Mouse (Mus musculus): ENCODE data around the gene Hoxc10.

Hoxc10 gene

GRCm38 (mm10) chr15:102966776-102967311 is at the start of gene Hoxc10:
Gene Hoxc10 (plus strand): TSS chr15:102966796.
- DNase-seq (ENCODE audit: low read depth, low spot score) = no peak

- DNase-seq (ENCODE audit: low read depth, low spot score) = no peak
These were observed 48.5 kb upstream of the Hoxc10 start for GRCm38 (mm10) chr15:102917972-102918572.

GRCm38 (mm10) chr15:102918611-102919265 is 47.9 kb upstream of the Hoxc10 start:
- no peak for DNase-seq (ENCODE audit: low read depth, low spot score)

GRCm38 (mm10) chr15:102919336-102920180 is 47.0 kb upstream of the Hoxc10 start:
- no peak for DNase-seq (ENCODE audit: low read depth, low spot score)

GRCm38 (mm10) chr15:102920619-102921018 is 46.0 kb upstream of the Hoxc10 start:
- DNase-seq (ENCODE audit: low read depth, low spot score) = peak; percentile 80

- DNase-seq (ENCODE audit: low read depth, low spot score) = no peak
These were observed 45.3 kb upstream of the Hoxc10 start, which contains the start of gene Hoxc13 for GRCm38 (mm10) chr15:102921053-102922011. Gene Hoxc13 (plus strand): TSS chr15:102921103.

GRCm38 (mm10) chr15:102922012-102922362 is 44.6 kb upstream of the Hoxc10 start:
- DNase-seq (ENCODE audit: low read depth, low spot score) = no peak

- no peak for DNase-seq (ENCODE audit: low read depth, low spot score)
These were observed 43.7 kb upstream of the Hoxc10 start for GRCm38 (mm10) chr15:102922636-102923500.

GRCm38 (mm10) chr15:102927032-102927645 is 39.5 kb upstream of the Hoxc10 start:
- DNase-seq (ENCODE audit: low read depth, low spot score) = no peak

GRCm38 (mm10) chr15:102931706-102932358 is 34.8 kb upstream of the Hoxc10 start:
- DNase-seq (ENCODE audit: low read depth, low spot score) = no peak

GRCm38 (mm10) chr15:102934438-102934837 is 32.2 kb upstream of the Hoxc10 start:
- no peak for DNase-seq (ENCODE audit: low read depth, low spot score)

- no peak for DNase-seq (ENCODE audit: low read depth, low spot score)
These were observed 31.7 kb upstream of the Hoxc10 start for GRCm38 (mm10) chr15:102934897-102935296.

- DNase-seq (ENCODE audit: low read depth, low spot score) = no peak
These were observed 30.2 kb upstream of the Hoxc10 start, which contains the start of gene Hoxc12 for GRCm38 (mm10) chr15:102936279-102936972. Gene Hoxc12 (plus strand): TSS chr15:102936757.

- no peak for DNase-seq (ENCODE audit: low read depth, low spot score)
These were observed 29.4 kb upstream of the Hoxc10 start for GRCm38 (mm10) chr15:102937036-102937666.

- DNase-seq (ENCODE audit: low read depth, low spot score) = no peak
These were observed 27.1 kb upstream of the Hoxc10 start for GRCm38 (mm10) chr15:102939256-102940155.

- no peak for DNase-seq (ENCODE audit: low read depth, low spot score)
These were observed 23.7 kb upstream of the Hoxc10 start for GRCm38 (mm10) chr15:102942739-102943467.

All from forelimb bud, embryonic 11.5 days (tissue).